Mouse (Mus musculus) testis, postnatal 10 days (tissue): ENCODE data around the gene 9430015G10Rik.
A peak's percentile ranks its signal among the peaks of the same experiment; 100 is the strongest.

Experiments
- DNase-seq: peaks from one replicate; pipeline ENCODE4 v3.0.0; 2021; ENCODE audit warnings: low spot score

The 9430015G10Rik gene

DNA sequence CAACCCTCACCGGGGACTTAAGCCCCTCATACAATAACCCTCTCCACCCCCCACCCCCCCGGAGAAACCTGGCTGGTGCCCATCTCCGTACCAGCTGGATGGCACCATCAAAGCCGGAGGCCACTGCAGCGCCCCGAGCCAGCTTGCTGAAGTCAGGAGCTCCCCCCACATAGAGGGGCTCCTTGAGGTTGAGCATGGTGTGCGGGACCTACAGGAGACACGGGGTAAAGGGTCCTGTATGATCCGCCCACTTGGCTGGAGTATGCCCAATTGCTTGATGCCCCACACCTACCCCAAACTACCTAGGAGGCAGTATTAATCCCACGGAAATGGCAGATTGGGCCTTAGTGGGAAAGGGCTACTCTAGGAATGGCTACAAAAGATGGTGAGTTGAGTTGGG is 59.3 kb downstream of the 9430015G10Rik start:
- peak; percentile 29 for DNase-seq

DNA sequence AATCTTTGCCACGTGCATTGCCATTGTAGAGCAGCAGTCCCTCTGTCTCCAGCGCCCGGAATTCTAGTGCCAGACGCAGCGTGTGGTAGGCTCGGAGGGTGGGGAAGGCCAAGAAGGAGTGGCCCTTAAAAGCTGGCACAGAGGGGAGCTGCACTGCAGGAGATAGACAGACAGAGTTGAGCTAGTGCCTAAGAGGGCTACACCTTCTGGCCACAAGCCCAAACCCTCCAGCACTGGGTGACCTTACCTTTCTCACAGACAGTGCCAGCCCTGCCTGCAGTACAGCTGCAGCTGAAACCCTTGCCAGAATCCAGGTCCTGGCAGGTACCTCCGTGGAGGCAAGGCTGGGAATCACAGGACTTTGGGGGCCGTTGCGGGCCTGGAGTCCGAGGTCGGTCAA is 62.0 kb downstream of the 9430015G10Rik start:
- peak; percentile 35 for DNase-seq
